Mouse (Mus musculus): ENCODE results near the gene Slc22a20.

- TF ChIP-seq CTCF (conservative IDR thresholded peaks at IDR 0.05; ENCODE audit: insufficient read depth, insufficient read length, low read depth, low read length) = no peak
- no peak for TF ChIP-seq POLR2A (IDR thresholded peaks at IDR 0.05; ENCODE audit: low read depth, low read length)
Observed at GRCm38 (mm10) chr19:5928104-5928503, 57.8 kb downstream of the Slc22a20 start.

Measured in kidney, adult 2 months (tissue).